Mouse (Mus musculus) frontal cortex, postnatal 25 days (tissue): Measurements from ENCODE around the gene Trim10.

Source experiments
- DNase-seq, 2 experiments: peaks; one replicate each; pipeline ENCODE4 v3.0.0; 2022; ENCODE audit warnings: low spot score in 2 of 2

Gene Trim10

GRCm38 (mm10) chr17:36869284-36869954, at the start of gene Trim10:
Gene Trim10, plus strand, starts transcription at chr17:36869574.
- no peak for DNase-seq

GRCm38 (mm10) chr17:36824005-36824404, 45.4 kb upstream of the Trim10 start:
- DNase-seq = peak; percentile 15 to 22

- no peak for DNase-seq
Measured at GRCm38 (mm10) chr17:36825525-36825924, 43.8 kb upstream of the Trim10 start.

GRCm38 (mm10) chr17:36826002-36826401, 43.4 kb upstream of the Trim10 start:
- peak; percentile 57 to 79 for DNase-seq

- no peak for DNase-seq
Measured at GRCm38 (mm10) chr17:36828488-36828887, 40.9 kb upstream of the Trim10 start.

- DNase-seq = no peak
Measured at GRCm38 (mm10) chr17:36830470-36830869, 38.9 kb upstream of the Trim10 start.

- no peak for DNase-seq
Measured at GRCm38 (mm10) chr17:36832694-36833093, 36.7 kb upstream of the Trim10 start.

- peak; percentile 20 to 34 for DNase-seq
Measured at GRCm38 (mm10) chr17:36835591-36836426, 33.6 kb upstream of the Trim10 start.

GRCm38 (mm10) chr17:36836427-36836812, 33.0 kb upstream of the Trim10 start:
- no peak for DNase-seq

- DNase-seq = peak; percentile 94 to 97
Measured at GRCm38 (mm10) chr17:36836874-36837647, 32.3 kb upstream of the Trim10 start, which contains the start of gene Trim26. Gene Trim26, plus strand, starts transcription at chr17:36837134.

GRCm38 (mm10) chr17:36839001-36839400, 30.4 kb upstream of the Trim10 start:
- DNase-seq = no peak

GRCm38 (mm10) chr17:36839931-36840330, 29.4 kb upstream of the Trim10 start:
- DNase-seq = no peak

- DNase-seq = no peak
Measured at GRCm38 (mm10) chr17:36840961-36841445, 28.4 kb upstream of the Trim10 start.

- no peak for DNase-seq
Measured at GRCm38 (mm10) chr17:36843696-36844095, 25.7 kb upstream of the Trim10 start.

GRCm38 (mm10) chr17:36844286-36844719, 25.1 kb upstream of the Trim10 start:
- no peak for DNase-seq

- DNase-seq = no peak
Measured at GRCm38 (mm10) chr17:36844725-36845124, 24.6 kb upstream of the Trim10 start.

GRCm38 (mm10) chr17:36848911-36849310, 20.5 kb upstream of the Trim10 start:
- no peak for DNase-seq

GRCm38 (mm10) chr17:36849992-36850391, 19.4 kb upstream of the Trim10 start:
- no peak for DNase-seq

GRCm38 (mm10) chr17:36851200-36851599, 18.2 kb upstream of the Trim10 start:
- no peak for DNase-seq

GRCm38 (mm10) chr17:36851627-36852026, 17.7 kb upstream of the Trim10 start:
- DNase-seq = no peak

- no peak for DNase-seq
Measured at GRCm38 (mm10) chr17:36855484-36855883, 13.9 kb upstream of the Trim10 start.

- DNase-seq = no peak
Measured at GRCm38 (mm10) chr17:36856236-36856635, 13.1 kb upstream of the Trim10 start.
